Mouse (Mus musculus): ENCODE measurements around the gene Cars2. TPM values are rescaled to one million over a fixed set of nuclear protein-coding genes. Genes with fewer than 3 reads are reported as not detected.
"Not testable (repeated sequence)": the region's sequence is repeated elsewhere in the genome, so short reads cannot be mapped to it uniquely, and the experiment has no call there.

The Cars2 gene
- polyA plus RNA-seq, 1 experiment from 2014 or later: 29.3 TPM

GRCm38 (mm10) chr8:11512711-11513110 lies 37.9 kb downstream of the Cars2 start:
- no peak for DNase-seq (ENCODE audit: low spot score)

GRCm38 (mm10) chr8:11510971-11511370 lies 39.6 kb downstream of the Cars2 start:
- no peak for DNase-seq (ENCODE audit: low spot score)

- no peak for DNase-seq (ENCODE audit: low spot score)
Observed at GRCm38 (mm10) chr8:11508880-11509279, 41.7 kb downstream of the Cars2 start.

GRCm38 (mm10) chr8:11506802-11507201 lies 43.8 kb downstream of the Cars2 start:
- peak; percentile 88 for DNase-seq (ENCODE audit: low spot score)

- no peak for DNase-seq (ENCODE audit: low spot score)
Observed at GRCm38 (mm10) chr8:11506074-11506473, 44.5 kb downstream of the Cars2 start.

- DNase-seq (ENCODE audit: low spot score): peak; percentile 50
Observed at GRCm38 (mm10) chr8:11503476-11504232, 46.9 kb downstream of the Cars2 start.

- peak; percentile 63 for DNase-seq (ENCODE audit: low spot score)
Observed at GRCm38 (mm10) chr8:11498786-11499485, 51.6 kb downstream of the Cars2 start.

- DNase-seq (ENCODE audit: low spot score): no peak
Observed at GRCm38 (mm10) chr8:11498281-11498680, 52.3 kb downstream of the Cars2 start.

- DNase-seq (ENCODE audit: low spot score): peak; percentile 89
Observed at GRCm38 (mm10) chr8:11497017-11497990, 53.3 kb downstream of the Cars2 start, which contains the start of gene Naxd. Naxd (plus strand) TSS chr8:11497506.

- DNase-seq (ENCODE audit: low spot score): not testable (repeated sequence)
Observed at GRCm38 (mm10) chr8:11492340-11492739, 58.2 kb downstream of the Cars2 start.

GRCm38 (mm10) chr8:11487229-11487628 lies 63.4 kb downstream of the Cars2 start:
- DNase-seq (ENCODE audit: low spot score): no peak

GRCm38 (mm10) chr8:11486142-11486541 lies 64.4 kb downstream of the Cars2 start:
- peak; percentile 80 for DNase-seq (ENCODE audit: low spot score)

GRCm38 (mm10) chr8:11482537-11482936 lies 68.0 kb downstream of the Cars2 start:
- DNase-seq (ENCODE audit: low spot score): no peak

GRCm38 (mm10) chr8:11481876-11482275 lies 68.7 kb downstream of the Cars2 start:
- DNase-seq (ENCODE audit: low spot score): no peak

- DNase-seq (ENCODE audit: low spot score): no peak
Observed at GRCm38 (mm10) chr8:11479591-11479990, 71.0 kb downstream of the Cars2 start.

GRCm38 (mm10) chr8:11478807-11479527 lies 71.6 kb downstream of the Cars2 start:
- DNase-seq (ENCODE audit: low spot score): no peak

GRCm38 (mm10) chr8:11477811-11478761 lies 72.5 kb downstream of the Cars2 start, which contains the start of gene Rab20:
Rab20 (minus strand) TSS chr8:11478710.
- peak; percentile 44 for DNase-seq (ENCODE audit: low spot score)

- DNase-seq (ENCODE audit: low spot score): no peak
Observed at GRCm38 (mm10) chr8:11477178-11477553, 73.4 kb downstream of the Cars2 start.

GRCm38 (mm10) chr8:11476338-11477177 lies 74.0 kb downstream of the Cars2 start:
- DNase-seq (ENCODE audit: low spot score): no peak
